Mouse (Mus musculus): ENCODE measurements around the gene Guk1.

The Guk1 gene

DNA sequence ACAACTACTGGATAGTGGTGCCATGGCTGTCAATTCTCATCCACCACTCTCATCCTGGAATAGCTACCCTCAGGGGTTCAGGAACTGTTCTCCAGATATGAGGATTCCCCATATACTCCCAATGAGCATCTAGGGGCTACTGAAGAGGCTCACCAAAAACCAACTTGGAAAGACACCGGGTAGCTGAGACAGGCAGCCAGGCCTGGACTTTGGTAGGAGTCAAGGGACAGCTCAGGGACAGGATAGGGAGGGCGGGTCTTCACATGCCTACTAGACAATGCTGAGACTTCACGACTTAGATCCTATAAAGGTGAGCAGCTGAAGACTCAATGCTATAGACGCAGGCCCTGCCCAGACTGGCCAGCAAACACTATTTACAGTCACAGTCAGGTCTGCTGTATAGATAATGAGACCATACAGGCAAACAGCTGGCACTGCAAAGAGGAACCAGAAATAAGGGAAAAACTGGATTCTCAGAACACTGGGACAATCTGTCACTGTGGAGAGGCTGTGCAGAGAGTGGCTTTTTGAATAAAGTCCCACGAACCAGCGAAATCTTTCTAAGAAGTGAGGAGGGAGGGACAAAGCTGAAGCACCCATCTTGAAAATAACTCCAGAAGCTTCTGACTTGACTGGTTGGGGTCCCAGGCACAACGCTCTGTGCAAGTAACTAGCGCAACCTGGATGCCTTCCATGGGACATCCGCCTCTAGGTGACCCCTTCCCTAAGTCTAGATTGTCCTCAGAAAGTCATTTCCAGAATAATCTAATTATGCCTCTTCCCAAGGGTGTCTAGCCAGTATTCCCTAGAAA lies 29.4 kb downstream of the Guk1 start:
- DNase-seq: no peak

DNA sequence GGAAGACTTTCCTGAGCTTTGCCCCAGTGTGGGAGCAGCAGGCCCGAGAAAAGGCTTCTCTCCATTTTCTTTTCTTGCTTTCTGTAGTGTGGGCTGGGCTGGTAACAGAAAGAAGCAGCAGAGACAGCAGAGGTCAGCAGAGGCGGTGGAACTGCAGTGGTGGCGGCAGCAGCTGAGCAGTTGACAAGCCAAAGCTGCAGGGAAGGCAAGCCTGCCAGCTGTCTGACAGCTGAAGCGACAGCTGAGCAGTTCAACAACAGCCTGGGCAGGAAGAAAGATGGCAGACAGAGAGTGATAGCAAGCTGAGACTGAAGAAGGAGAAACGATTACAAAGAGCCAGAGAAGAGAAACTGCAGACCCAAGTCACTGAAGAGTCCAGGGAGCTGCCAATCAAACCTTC lies 30.6 kb downstream of the Guk1 start:
- no peak for DNase-seq

DNA sequence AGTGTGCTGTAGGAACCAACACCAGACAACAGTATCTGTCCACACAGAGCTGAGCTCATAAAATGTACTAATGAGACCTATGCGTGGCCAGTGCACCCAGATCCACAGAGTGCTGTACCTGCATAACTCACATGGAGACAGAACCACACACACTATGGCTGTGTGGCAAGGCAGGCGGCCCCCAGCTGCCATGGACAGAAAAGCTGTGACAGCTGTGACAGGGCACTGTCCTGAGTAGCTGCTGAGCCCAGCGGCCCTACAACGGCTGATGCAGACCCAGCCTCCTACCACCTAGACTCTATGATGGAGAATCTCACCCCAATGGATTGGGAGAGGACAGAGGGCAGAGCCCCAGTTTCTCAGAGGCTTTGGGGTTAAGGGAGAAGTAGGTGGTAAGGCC lies 32.5 kb downstream of the Guk1 start:
- DNase-seq: no peak

DNA sequence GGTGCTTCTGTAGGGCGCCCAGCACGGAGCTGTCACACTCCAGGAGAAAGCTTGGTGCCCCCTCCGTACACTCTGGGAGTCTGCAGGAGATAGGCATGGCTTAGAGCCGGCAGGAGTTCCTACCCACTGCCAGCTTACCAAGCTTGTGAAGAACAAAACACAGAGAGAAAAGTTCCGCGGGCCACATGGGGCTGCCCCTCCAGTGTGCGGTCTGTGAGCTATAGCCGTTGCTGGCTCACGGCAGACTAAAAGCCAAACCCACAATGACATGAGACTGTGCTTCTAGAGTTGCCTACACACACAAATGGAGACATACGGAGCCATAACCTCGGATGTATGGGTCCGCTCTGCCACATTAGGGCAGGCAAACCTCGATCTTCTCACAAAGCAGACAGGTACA lies 32.9 kb downstream of the Guk1 start:
- no peak for DNase-seq

DNA sequence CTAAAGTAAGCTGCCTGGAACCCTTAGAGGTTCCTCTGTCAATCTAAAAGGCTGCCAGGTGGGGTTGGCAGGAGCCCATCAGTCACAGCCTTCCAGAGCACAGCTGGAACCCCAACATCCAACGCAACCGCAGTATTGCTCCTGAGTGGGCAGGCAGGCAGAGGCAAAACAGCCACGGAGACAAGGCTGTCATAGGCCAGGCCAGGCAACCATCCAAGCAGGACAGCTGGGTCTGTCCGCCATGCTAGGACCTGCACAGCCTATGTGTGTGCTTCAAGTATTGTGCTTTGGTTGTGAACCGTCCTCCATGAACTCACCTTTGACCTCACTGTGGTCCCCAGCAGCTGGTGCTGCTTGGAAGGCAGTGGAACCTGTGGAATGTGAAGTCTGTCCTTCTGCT lies 36.1 kb downstream of the Guk1 start:
- no peak for DNase-seq

DNA sequence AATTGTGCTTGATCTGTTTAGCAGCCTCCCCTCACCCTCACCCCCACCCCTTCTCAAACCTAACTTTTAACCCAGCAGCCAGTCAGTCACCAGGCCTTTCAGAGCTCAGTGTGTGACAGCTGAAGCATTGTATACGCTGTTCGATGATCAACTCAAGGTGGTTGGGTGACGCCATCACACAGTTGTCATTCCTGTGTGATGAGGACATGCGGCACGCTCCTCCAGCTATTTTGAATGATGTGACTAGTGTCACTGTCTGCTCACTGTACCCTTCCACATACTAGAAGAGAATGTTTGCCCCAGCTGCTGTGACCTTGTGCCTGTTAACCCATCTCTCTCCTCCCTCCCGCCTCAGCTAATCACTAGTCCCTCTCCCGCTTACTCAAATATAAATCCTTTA lies 37.8 kb downstream of the Guk1 start:
- no peak for DNase-seq

DNA sequence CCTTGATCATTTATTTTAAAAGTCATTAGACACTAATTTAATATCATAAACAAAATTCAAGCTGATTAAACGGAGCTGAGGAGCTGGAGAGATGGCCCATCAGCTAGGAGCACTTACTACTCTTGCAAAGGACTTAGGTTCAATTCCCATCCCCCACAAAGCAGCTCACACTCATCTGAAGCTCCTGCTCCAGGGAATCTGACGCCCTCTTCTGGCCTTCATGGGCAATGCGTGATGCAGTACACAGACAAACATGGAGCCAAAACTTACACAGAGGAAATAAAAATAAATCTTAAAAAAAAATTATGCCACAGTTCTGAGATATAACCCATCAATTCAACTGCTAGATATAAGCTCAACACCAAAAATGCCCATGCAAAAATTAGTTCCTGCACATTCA lies 40.3 kb downstream of the Guk1 start:
- no peak for DNase-seq

DNA sequence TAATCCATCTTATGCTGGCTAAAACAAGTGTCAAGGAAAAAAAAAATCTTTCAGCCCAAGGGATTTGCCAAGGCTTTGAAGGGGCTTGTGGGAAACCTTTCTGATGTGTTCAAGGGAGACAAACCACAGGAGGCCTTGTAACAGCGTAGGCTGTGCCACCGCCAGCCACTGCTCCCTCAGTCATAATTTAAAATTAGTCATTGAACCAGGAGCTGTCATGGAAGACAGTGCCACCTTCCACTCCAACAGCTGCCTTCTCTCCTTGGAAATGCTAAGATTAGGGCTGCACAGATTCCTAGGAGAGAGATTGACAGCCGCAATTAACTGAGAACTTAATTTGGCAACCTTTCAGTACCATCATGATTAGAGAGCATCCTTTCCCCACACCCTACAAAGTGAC lies 42.7 kb downstream of the Guk1 start:
- no peak for DNase-seq

DNA sequence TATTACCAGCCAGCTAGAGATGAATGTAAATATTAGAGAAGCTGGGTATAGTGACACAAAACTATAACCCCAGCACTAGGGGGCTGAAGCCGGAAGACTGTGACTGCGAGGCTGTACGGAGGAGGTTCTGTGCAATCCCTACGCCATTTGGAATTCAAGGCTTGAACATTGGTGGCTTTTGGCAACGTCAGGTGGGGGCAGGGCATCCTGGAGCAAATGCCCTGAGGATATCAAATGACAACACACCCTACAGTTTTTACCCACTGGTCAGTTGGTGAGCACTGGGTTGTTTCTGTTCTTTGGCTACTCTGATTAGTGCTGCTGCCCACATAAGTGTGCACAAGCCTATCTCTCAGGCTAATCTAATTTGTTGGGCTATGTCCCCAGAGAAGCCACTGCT lies 49.0 kb downstream of the Guk1 start:
- DNase-seq: no peak

DNA sequence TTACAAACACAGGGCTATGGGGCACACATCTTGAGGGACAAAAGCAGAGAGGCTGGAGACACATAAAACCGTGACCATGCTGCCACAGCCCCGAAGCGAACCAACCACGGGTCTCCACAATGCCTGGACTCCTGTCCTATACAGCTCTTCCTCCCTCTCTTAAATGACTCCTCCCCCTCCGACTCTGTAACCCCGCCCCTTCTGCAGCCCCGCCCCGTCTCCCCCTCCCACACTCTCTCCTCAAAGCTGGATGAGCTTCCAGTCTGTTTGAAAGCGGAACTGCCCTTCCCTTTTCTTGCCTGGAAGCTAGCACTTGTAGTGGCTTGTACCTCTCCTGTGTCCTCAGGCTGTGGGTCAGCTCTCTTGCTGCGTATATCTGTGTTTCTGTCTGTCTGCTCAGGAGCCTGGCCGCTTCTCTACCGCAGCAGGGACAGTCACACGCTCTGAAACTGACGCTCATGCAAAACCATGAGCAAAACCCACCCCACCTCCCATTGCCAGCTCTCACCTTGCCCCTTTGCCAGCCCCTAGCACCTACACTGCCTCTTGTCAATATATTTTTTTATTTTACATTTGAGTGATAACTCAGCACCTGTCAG lies 50.1 kb downstream of the Guk1 start:
- peak; percentile 24 for DNase-seq

DNA sequence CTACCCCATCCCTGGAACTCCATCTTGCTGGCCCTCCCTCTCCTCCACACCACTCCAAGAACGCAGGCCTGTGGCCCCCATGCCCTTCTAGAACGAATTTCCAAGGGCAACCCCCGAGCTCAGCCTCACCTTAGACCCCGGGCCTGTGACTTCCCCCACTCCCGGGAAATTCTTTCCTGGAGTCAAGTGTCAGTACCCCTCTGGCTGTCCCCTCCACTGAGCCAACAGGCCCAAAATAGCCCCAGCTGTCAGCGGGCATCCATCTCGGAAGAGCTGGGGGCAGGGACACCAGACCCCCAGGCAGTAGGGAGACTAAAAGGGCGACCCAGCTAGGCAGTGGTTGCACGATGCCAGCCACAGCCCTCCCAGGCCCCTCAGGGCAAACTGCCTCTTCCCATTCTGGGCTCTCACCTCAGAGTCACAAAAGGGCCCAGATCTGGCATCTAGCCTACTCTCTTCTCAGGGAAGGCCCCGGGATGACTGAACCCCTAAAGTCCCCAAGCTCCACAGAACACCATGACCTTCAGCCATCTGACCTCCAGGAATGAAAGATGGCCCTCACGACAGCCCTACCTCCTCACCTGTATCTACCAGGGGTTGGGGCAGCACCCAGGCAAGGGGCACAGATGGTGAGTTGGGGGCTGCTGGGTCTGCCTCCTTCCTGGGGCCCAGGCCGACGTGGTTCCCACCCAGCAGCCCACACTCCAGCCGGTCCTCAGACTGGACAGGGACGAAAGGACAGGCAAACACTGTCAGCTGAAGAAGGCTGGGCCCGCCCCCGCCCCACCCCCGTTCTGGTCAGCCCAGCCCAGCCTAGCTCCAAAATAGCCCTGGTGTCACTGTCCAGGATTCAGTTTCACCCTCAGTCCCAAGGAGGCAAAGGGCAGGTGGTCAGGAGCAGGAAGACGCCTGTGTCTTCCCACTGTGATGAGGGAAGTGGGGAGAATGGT lies 53.2 kb downstream of the Guk1 start:
- DNase-seq: no peak

DNA sequence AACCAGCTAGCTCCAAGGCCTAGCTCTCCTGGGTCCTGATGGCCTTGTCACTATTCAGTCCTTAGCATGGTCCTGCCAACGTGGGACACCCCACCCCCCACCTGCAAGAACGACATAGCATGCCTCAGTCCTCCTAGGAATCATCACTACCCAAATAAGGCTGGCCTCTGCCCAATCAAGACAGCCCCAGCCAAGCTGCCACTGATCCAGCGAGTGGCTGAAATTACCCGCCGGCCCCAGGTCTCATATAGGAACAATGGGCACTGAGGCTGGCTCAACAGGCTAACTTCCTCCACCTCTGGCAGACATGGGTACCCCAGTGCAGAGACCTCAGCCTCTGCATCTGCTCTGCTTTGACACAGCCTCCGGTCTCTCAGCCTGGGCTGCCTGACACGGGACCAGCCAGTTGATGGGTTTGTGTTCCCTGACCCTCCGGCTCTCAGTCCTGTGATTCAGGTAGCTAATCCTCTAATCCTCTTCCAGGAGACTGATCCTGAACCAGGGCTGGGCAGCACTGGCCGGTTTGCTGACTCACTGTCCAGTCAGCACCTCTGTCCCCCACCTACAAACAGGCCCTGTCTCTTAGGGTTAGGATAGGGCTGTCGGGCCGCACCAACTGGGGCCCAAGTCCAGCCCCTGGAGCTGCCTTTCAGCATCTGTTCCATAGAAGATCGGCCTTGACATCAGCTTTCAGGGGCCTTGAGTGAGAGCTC lies 54.9 kb downstream of the Guk1 start:
- DNase-seq: no peak

DNA sequence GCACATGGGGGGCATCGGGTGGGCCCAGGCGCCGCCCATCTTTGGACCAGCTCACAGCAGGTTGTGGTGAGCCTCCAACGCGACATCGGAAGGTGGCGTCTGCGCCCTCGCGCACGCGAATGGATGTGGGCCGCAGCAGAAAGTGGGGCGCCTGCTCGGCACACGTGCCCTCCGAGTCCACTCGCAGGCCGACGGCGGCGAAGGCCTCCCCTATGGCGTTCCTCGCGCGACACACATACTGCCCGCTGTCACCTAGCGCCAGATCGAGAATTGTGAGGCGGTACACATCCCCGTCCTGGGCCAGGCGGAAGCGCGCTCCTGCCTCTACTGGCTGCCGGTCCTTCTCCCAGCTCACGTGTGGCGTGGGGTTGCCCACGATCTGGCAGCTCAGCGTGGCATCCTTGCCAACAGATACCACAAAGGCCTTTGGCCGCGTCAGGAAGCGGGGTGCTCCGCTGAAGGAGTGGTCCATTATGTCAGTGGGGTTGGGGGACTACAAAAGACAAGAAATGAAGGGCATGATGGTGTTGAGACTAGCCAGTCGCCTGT lies 56.0 kb downstream of the Guk1 start, which contains the start of gene Obscn:
Gene Obscn (minus strand): TSS at position 499 of the 549 bp plus-strand sequence.
- DNase-seq: no peak

DNA sequence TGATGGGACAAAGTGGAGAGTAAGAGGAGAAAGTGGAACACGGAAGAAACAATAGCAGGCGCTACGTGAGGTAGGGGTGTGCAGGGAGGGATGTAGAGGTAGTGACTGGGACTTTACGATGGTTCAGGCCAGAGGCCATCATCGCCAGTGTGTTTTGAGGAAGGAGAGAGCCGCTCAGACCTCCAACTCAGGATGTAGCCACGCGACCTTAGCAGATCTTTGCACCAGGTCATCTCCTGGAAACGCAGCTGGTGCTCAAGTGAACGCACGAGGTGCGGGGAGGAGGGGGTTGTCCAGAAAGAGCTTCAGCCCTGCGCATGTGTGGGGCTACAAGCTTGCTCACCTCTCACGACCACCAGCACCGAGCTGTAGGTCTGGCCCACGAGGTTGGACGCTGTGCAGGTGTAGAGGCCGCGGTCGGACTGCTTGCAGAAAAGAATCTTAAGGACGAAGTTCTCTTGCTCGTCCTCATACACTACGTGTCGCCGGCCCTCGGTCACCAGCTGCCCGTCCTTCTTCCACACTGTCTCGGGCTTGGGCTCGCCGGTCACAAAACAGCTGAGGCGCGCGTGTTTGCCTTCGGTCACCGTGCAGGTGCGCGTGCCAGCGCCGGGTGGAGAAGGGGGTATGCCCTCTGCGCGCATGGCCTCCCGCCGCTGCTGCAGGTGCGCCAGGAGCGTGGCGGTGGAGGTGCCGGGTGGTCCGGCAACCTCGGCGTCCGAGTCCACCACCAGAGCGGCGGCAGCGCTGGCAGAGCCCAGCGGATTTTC lies 56.8 kb downstream of the Guk1 start:
- no peak for DNase-seq

DNA sequence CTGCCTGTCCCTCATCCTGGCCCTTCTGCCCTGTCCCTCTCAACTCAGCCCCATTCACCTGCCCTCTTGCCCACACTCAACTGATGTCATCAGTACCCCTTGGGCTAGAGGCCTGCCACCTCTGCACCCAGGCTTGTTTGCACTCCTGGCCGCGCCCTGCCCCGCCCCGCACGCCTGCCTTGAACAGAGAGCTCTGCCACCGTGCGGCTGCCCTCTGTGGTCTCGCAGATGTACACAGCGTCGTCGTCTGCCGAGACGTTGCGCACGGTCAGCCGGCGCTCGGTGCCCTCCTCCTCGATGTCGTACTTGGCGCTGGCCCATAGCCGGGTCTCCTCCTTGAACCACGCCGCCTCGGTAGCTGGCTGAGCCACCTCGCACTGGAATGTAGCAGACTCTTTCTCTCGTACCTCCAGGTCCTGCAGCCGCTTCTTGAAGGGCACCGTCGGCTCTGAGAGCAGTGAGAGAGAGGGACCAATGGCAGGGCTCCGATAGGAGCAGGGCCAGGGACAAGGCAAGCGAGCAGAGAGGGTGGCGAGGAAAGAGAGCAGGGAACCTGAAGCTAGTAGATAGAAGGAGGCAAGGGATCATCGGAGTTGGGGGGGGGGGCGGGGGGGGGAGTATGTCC lies 57.5 kb downstream of the Guk1 start:
- peak; percentile 21 for DNase-seq
